Mouse (Mus musculus): ENCODE measurements around the gene Dbi. TPM values are rescaled to one million over a fixed set of nuclear protein-coding genes. Genes with fewer than 3 reads are reported as not detected.

Dbi gene
- polyA plus RNA-seq (2011; ENCODE audit: insufficient read depth, insufficient read length, low read depth, missing spikeins) = 319 and 354 TPM in 2 replicates

- H3K4me1 ChIP-seq (ENCODE audit: control insufficient read depth, insufficient read depth, low read length) = peaks cover 6% of the 10 kb centered on the region
- H3K9me3 ChIP-seq (replicated peaks; ENCODE audit: control insufficient read depth, insufficient read depth, low read length, poor library complexity, severe bottlenecking) = no peaks in the 10 kb centered on the region
- H3K27ac ChIP-seq (ENCODE audit: insufficient read depth, low read length) = peak within 1 kb of the TSS; percentile 86
- H3K9ac ChIP-seq (ENCODE audit: low read depth, poor library complexity, severe bottlenecking) = peak within 1 kb of the TSS; percentile 81
- TF ChIP-seq POLR2A (IDR thresholded peaks at IDR 0.05; ENCODE audit: insufficient read depth, low read length) (peak; percentile 79), EP300 (IDR thresholded peaks at IDR 0.05; ENCODE audit: insufficient read depth, low read depth, low read length) (peak; percentile 52; the same call in 1 of the 2 replicates), CTCF (IDR thresholded peaks at IDR 0.05; ENCODE audit: low read depth, low read length) (no peak)
- peak within 1 kb of the TSS; percentile 87 for H3K4me3 ChIP-seq (ENCODE audit: low read depth, low read length)
- peaks cover 15% of the 10 kb centered on the region for H3K36me3 ChIP-seq (ENCODE audit: control insufficient read depth, insufficient read depth, low read length, poor library complexity, severe bottlenecking)
- no peaks in the 10 kb centered on the region for H3K27me3 ChIP-seq (ENCODE audit: control insufficient read depth, insufficient read depth, low read length, poor library complexity, severe bottlenecking)
Observed at GRCm38 (mm10) chr1:120120969-120121811, at the start of gene Dbi, which contains the start of gene 3110009E18Rik. Dbi (minus strand) TSS chr1:120121078. 3110009E18Rik (plus strand) TSS chr1:120121187.

DNA sequence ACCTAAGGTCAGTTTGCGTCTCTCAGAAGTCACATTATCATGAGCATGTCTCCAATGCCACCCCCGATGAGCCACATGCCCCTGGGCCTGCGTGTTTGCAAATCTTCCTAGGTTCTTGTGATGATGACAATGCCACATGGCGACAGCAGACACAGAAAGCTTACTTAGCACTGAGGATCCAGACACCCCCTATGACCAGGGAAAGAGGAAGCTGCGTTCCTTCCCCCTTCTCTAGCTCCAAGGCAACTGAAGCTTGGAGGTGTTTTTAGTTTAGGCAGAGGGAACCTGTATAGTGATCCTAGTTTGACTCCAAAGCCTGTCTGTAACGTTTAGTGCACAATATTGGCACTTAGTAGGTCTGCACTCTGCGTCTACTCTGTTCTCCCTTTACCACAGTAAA, 49.4 kb upstream of the Dbi start:
- Histone ChIP-seq H3K9me3 (replicated peaks; ENCODE audit: control insufficient read depth, insufficient read depth, low read length, poor library complexity, severe bottlenecking) (no peaks in the 10 kb centered on the region), H3K36me3 (ENCODE audit: control insufficient read depth, insufficient read depth, low read length, poor library complexity, severe bottlenecking) (no peaks in the 10 kb centered on the region), H3K4me3 (ENCODE audit: low read depth, low read length) (no peak overlapping the region), H3K27me3 (ENCODE audit: control insufficient read depth, insufficient read depth, low read length, poor library complexity, severe bottlenecking) (no peaks in the 10 kb centered on the region), H3K9ac (ENCODE audit: low read depth, poor library complexity, severe bottlenecking) (no peak overlapping the region), H3K4me1 (ENCODE audit: control insufficient read depth, insufficient read depth, low read length) (no peaks in the 10 kb centered on the region), H3K27ac (ENCODE audit: insufficient read depth, low read length) (no peak overlapping the region)
- TF ChIP-seq EP300 (IDR thresholded peaks at IDR 0.05; ENCODE audit: insufficient read depth, low read depth, low read length) (no peak), CTCF (IDR thresholded peaks at IDR 0.05; ENCODE audit: low read depth, low read length) (no peak), POLR2A (IDR thresholded peaks at IDR 0.05; ENCODE audit: insufficient read depth, low read length) (no peak)

DNA sequence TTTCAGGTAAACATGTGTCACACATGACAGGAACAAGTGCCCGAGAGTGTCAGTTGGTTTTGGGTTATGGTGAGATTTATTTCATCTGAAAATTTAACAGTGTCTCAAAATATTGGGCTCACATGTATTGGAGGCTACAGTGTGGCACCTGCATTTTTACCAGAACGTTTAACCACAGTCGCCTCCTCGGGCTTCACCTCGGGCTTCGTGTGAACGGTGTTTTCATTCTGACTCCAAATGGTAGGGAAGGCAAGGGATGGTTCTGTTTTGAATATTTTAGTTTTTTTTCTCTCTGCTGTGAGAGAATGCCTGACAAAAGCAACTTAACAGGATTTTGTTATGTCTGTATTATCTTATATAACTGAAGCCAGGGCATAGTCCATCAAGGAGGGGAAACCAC, 47.8 kb upstream of the Dbi start:
- no peaks in the 10 kb centered on the region for H3K27me3 ChIP-seq (ENCODE audit: control insufficient read depth, insufficient read depth, low read length, poor library complexity, severe bottlenecking)
- TF ChIP-seq POLR2A (IDR thresholded peaks at IDR 0.05; ENCODE audit: insufficient read depth, low read length) (no peak), CTCF (IDR thresholded peaks at IDR 0.05; ENCODE audit: low read depth, low read length) (no peak), EP300 (IDR thresholded peaks at IDR 0.05; ENCODE audit: insufficient read depth, low read depth, low read length) (no peak)
- no peaks in the 10 kb centered on the region for H3K36me3 ChIP-seq (ENCODE audit: control insufficient read depth, insufficient read depth, low read length, poor library complexity, severe bottlenecking)

GRCm38 (mm10) chr1:120168016-120168415, 47.1 kb upstream of the Dbi start:
- Histone ChIP-seq H3K9ac (ENCODE audit: low read depth, poor library complexity, severe bottlenecking) (no peak overlapping the region), H3K9me3 (replicated peaks; ENCODE audit: control insufficient read depth, insufficient read depth, low read length, poor library complexity, severe bottlenecking) (no peaks in the 10 kb centered on the region), H3K4me1 (ENCODE audit: control insufficient read depth, insufficient read depth, low read length) (no peaks in the 10 kb centered on the region), H3K27ac (ENCODE audit: insufficient read depth, low read length) (no peak overlapping the region), H3K36me3 (ENCODE audit: control insufficient read depth, insufficient read depth, low read length, poor library complexity, severe bottlenecking) (no peaks in the 10 kb centered on the region), H3K4me3 (ENCODE audit: low read depth, low read length) (no peak overlapping the region), H3K27me3 (ENCODE audit: control insufficient read depth, insufficient read depth, low read length, poor library complexity, severe bottlenecking) (no peaks in the 10 kb centered on the region)
- TF ChIP-seq EP300 (IDR thresholded peaks at IDR 0.05; ENCODE audit: insufficient read depth, low read depth, low read length) (no peak), CTCF (IDR thresholded peaks at IDR 0.05; ENCODE audit: low read depth, low read length) (no peak), POLR2A (IDR thresholded peaks at IDR 0.05; ENCODE audit: insufficient read depth, low read length) (no peak)

More for the DNA sequence above, 47.8 kb upstream of the Dbi start:
- no peak overlapping the region for H3K4me3 ChIP-seq (ENCODE audit: low read depth, low read length)
- H3K27ac ChIP-seq (ENCODE audit: insufficient read depth, low read length) = no peak overlapping the region
- no peak overlapping the region for H3K9ac ChIP-seq (ENCODE audit: low read depth, poor library complexity, severe bottlenecking)
- no peaks in the 10 kb centered on the region for H3K9me3 ChIP-seq (replicated peaks; ENCODE audit: control insufficient read depth, insufficient read depth, low read length, poor library complexity, severe bottlenecking)
- H3K4me1 ChIP-seq (ENCODE audit: control insufficient read depth, insufficient read depth, low read length) = no peaks in the 10 kb centered on the region

GRCm38 (mm10) chr1:120162616-120163015, 41.7 kb upstream of the Dbi start:
- Histone ChIP-seq H3K27me3 (ENCODE audit: control insufficient read depth, insufficient read depth, low read length, poor library complexity, severe bottlenecking) (no peaks in the 10 kb centered on the region), H3K4me3 (ENCODE audit: low read depth, low read length) (no peak overlapping the region), H3K36me3 (ENCODE audit: control insufficient read depth, insufficient read depth, low read length, poor library complexity, severe bottlenecking) (no peaks in the 10 kb centered on the region), H3K9me3 (replicated peaks; ENCODE audit: control insufficient read depth, insufficient read depth, low read length, poor library complexity, severe bottlenecking) (no peaks in the 10 kb centered on the region), H3K27ac (ENCODE audit: insufficient read depth, low read length) (no peak overlapping the region), H3K4me1 (ENCODE audit: control insufficient read depth, insufficient read depth, low read length) (no peaks in the 10 kb centered on the region), H3K9ac (ENCODE audit: low read depth, poor library complexity, severe bottlenecking) (no peak overlapping the region)
- TF ChIP-seq EP300 (IDR thresholded peaks at IDR 0.05; ENCODE audit: insufficient read depth, low read depth, low read length) (no peak), CTCF (IDR thresholded peaks at IDR 0.05; ENCODE audit: low read depth, low read length) (no peak), POLR2A (IDR thresholded peaks at IDR 0.05; ENCODE audit: insufficient read depth, low read length) (no peak)

DNA sequence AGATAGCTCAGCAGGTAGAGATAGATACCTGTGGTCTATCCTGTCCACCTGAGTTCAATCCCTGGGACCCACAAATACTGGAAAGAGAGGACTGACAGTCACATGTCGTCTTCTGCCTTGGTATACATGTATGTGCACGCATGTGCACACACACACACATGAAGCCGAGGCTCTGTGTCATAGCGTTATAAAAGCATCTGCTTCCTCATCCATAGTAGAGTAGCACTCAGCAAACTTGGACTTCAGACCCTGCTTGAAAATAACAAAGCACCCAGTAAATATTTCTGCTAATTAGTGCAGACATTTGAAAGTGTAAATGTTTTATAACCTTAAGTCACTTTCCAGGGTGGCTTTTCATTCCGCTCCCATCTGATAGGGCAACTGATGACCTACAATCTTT, 40.6 kb upstream of the Dbi start:
- Histone ChIP-seq H3K27ac (ENCODE audit: insufficient read depth, low read length) (no peak overlapping the region), H3K27me3 (ENCODE audit: control insufficient read depth, insufficient read depth, low read length, poor library complexity, severe bottlenecking) (no peaks in the 10 kb centered on the region), H3K9ac (ENCODE audit: low read depth, poor library complexity, severe bottlenecking) (no peak overlapping the region), H3K9me3 (replicated peaks; ENCODE audit: control insufficient read depth, insufficient read depth, low read length, poor library complexity, severe bottlenecking) (no peaks in the 10 kb centered on the region), H3K4me3 (ENCODE audit: low read depth, low read length) (no peak overlapping the region), H3K4me1 (ENCODE audit: control insufficient read depth, insufficient read depth, low read length) (no peaks in the 10 kb centered on the region), H3K36me3 (ENCODE audit: control insufficient read depth, insufficient read depth, low read length, poor library complexity, severe bottlenecking) (no peaks in the 10 kb centered on the region)
- TF ChIP-seq POLR2A (IDR thresholded peaks at IDR 0.05; ENCODE audit: insufficient read depth, low read length) = no peak
- no peak for TF ChIP-seq EP300 (IDR thresholded peaks at IDR 0.05; ENCODE audit: insufficient read depth, low read depth, low read length)
- TF ChIP-seq CTCF (IDR thresholded peaks at IDR 0.05; ENCODE audit: low read depth, low read length) = no peak
